Mouse (Mus musculus) megakaryocyte, embryonic 14.5 days (primary cell): ENCODE results near the gene Ccdc175. TPM values are rescaled to one million over a fixed set of nuclear protein-coding genes. Genes with fewer than 3 reads are reported as not detected.

ENCODE experiments used
- H3K27me3 ChIP-seq: replicated peaks from 2 replicates; pipeline ENCODE3; 2012; ENCODE audit warnings: inconsistent platforms
- H3K36me3 ChIP-seq: replicated peaks from 2 replicates; pipeline ENCODE3; 2012; ENCODE audit warnings: low read length, inconsistent platforms, mixed read lengths
- H3K4me1 ChIP-seq: 2 replicates; pipeline ENCODE4 v1.6.1; 2012; ENCODE audit warnings: inconsistent platforms
- H3K4me3 ChIP-seq: replicated peaks from 2 replicates; pipeline ENCODE3; 2012; ENCODE audit warnings: moderate library complexity, mild to moderate bottlenecking, inconsistent platforms
- H3K9me3 ChIP-seq: 2 replicates; pipeline ENCODE4 v1.6.1; 2012; ENCODE audit warnings: inconsistent platforms
- FLI1 ChIP-seq: IDR thresholded peaks from 2 replicates; pipeline ENCODE4 v1.6.1; 2012; ENCODE audit warnings: low read length, inconsistent platforms, mixed read lengths
- GATA1 ChIP-seq: IDR thresholded peaks from 3 replicates; pipeline ENCODE4 v1.6.1; 2012; ENCODE audit warnings: mixed read lengths, low read length, inconsistent platforms, borderline replicate concordance
- polyA plus RNA-seq: library from polyadenylated mRNA; stranded (reverse); fragments of >175 nt; gene quantifications from 2 replicates; pipeline ENCODE4 v1.2.3, GENCODE M21; 2012; ENCODE audit warnings: low replicate concordance; ENCODE audit not compliant: insufficient read depth

Gene Ccdc175
- polyA plus RNA-seq, 1 experiment: not detected

DNA sequence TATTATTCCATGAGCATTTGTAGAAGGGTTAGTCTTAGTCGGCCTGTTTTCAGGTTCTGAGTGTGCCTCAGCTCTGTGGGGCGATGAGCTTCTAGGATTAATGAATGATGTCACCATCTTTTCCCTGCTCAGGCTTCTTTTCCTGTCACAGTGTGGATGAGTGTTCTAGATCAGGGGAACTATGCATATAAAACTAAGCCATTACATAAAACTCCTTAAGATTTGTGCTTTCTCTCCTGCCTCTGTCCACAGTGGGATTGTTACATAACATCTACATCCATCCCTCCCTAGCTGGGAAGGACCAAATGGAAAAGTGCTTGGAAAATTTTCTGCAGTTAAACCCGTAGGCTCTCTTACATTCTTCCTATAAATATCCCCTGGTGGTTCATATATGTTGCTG is 16.0 kb upstream of the Ccdc175 start:
- no peak overlapping the region for H3K4me3 ChIP-seq
- peaks cover 18% of the 10 kb centered on the region for H3K9me3 ChIP-seq
- H3K4me1 ChIP-seq: peaks cover 9% of the 10 kb centered on the region; the same call in 1 of the 2 replicates
- no peaks in the 10 kb centered on the region for H3K36me3 ChIP-seq
- TF ChIP-seq FLI1 (no peak), GATA1 (no peak)
- no peaks in the 10 kb centered on the region for H3K27me3 ChIP-seq

DNA sequence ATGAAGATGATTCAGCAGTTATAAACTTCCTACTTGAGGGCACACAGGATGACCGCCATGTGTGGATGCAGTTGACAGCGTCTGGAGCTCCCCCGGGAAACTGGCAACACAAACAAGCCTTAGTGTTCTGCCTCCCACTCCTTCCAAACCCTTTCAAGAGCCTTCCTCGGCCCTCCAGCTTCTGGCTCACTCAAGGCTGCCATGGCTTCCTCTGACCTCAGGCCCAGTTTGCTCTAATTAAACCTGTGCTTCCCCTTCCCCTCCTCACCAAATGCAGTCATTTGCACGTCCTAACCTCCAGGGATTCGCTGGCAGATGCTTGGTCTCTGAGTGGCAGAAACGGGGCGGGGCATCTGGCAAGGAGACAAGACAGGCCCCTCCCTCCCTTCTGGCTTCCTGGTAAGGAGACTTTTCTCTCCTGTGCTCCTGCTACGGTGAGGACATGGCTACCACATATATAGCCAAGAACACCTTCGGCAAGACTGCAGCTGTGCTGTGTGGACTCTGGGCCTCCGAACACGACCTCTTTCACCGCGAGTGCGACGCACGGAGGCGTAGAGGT is 13.2 kb upstream of the Ccdc175 start:
- no peaks in the 10 kb centered on the region for H3K27me3 ChIP-seq
- no peaks in the 10 kb centered on the region for H3K36me3 ChIP-seq
- H3K4me1 ChIP-seq: peaks cover 9% of the 10 kb centered on the region; the same call in 1 of the 2 replicates
- H3K4me3 ChIP-seq: no peak overlapping the region
- TF ChIP-seq GATA1 (no peak), FLI1 (no peak)
- peaks cover 18% of the 10 kb centered on the region for H3K9me3 ChIP-seq

GRCm38 (mm10) chr12:72197434-72197833 is 12.6 kb upstream of the Ccdc175 start:
- H3K4me1 ChIP-seq: peaks cover 9% of the 10 kb centered on the region; the same call in 1 of the 2 replicates

DNA sequence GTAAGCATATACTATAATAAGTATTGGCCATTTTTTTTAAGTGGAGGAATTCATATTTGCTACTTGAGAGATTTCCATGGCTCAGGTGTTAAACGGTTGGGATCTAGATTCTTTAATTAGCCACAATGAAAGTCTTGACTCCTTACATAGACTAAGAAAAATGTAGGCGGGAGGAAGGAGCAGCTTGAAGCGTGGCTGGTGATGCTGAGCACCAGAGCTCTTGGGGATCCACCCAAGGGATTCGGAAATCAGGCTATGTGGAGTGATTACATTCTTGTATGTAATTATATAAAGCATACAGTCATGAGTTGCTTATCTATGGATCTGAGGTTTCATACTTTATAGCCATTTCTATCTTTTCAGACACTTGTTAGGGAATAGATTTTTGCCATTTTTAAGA is 5.3 kb downstream of the Ccdc175 start:
- Histone ChIP-seq H3K36me3 (no peaks in the 10 kb centered on the region), H3K4me1 (no peaks in the 10 kb centered on the region), H3K27me3 (no peaks in the 10 kb centered on the region), H3K9me3 (peaks cover 13% of the 10 kb centered on the region), H3K4me3 (no peak overlapping the region)
- TF ChIP-seq GATA1: no peak
- TF ChIP-seq FLI1: no peak

More at GRCm38 (mm10) chr12:72197434-72197833, 12.6 kb upstream of the Ccdc175 start:
- H3K27me3 ChIP-seq: no peaks in the 10 kb centered on the region
- H3K4me3 ChIP-seq: no peak overlapping the region
- TF ChIP-seq FLI1: no peak
- H3K36me3 ChIP-seq: no peaks in the 10 kb centered on the region
- peaks cover 15% of the 10 kb centered on the region for H3K9me3 ChIP-seq

DNA sequence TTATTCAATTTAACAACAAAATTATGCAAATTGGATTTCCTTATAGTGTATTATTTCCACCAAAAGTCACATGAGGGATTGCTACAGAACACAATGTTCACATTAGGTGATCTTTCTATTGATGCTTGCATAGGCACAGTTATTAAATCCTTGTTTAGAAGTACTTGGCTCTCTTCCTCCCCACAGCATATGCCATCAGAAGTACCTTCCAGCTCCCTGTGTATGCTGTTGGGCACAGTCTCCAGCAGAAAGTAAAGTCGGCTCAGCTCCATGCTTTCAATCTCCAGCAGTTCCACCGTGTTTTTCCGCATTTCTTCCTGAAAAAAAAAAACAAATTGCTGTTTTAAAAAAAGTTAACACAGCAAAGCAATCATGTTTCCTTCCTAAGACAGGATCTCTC is 6.5 kb downstream of the Ccdc175 start:
- Histone ChIP-seq H3K36me3 (no peaks in the 10 kb centered on the region), H3K9me3 (peaks cover 11% of the 10 kb centered on the region), H3K27me3 (no peaks in the 10 kb centered on the region), H3K4me1 (no peaks in the 10 kb centered on the region), H3K4me3 (no peak overlapping the region)
- TF ChIP-seq GATA1 (no peak), FLI1 (no peak)

- Histone ChIP-seq H3K9me3 (peaks cover 5% of the 10 kb centered on the region), H3K36me3 (no peaks in the 10 kb centered on the region), H3K4me3 (no peak overlapping the region), H3K4me1 (no peaks in the 10 kb centered on the region), H3K27me3 (no peaks in the 10 kb centered on the region)
- no peak for TF ChIP-seq FLI1
- no peak for TF ChIP-seq GATA1
Measured at GRCm38 (mm10) chr12:72158421-72158820, 26.4 kb downstream of the Ccdc175 start.

GRCm38 (mm10) chr12:72150786-72151185 is 34.0 kb downstream of the Ccdc175 start:
- Histone ChIP-seq H3K36me3 (no peaks in the 10 kb centered on the region), H3K4me3 (no peak overlapping the region), H3K27me3 (no peaks in the 10 kb centered on the region), H3K4me1 (no peaks in the 10 kb centered on the region), H3K9me3 (no peaks in the 10 kb centered on the region)
- TF ChIP-seq GATA1: no peak
- TF ChIP-seq FLI1: no peak

GRCm38 (mm10) chr12:72129203-72129602 is 55.6 kb downstream of the Ccdc175 start:
- no peak for TF ChIP-seq GATA1
- no peaks in the 10 kb centered on the region for H3K27me3 ChIP-seq
- peaks cover 10% of the 10 kb centered on the region for H3K9me3 ChIP-seq
- H3K4me1 ChIP-seq: no peaks in the 10 kb centered on the region
- H3K36me3 ChIP-seq: no peaks in the 10 kb centered on the region
- no peak overlapping the region for H3K4me3 ChIP-seq

DNA sequence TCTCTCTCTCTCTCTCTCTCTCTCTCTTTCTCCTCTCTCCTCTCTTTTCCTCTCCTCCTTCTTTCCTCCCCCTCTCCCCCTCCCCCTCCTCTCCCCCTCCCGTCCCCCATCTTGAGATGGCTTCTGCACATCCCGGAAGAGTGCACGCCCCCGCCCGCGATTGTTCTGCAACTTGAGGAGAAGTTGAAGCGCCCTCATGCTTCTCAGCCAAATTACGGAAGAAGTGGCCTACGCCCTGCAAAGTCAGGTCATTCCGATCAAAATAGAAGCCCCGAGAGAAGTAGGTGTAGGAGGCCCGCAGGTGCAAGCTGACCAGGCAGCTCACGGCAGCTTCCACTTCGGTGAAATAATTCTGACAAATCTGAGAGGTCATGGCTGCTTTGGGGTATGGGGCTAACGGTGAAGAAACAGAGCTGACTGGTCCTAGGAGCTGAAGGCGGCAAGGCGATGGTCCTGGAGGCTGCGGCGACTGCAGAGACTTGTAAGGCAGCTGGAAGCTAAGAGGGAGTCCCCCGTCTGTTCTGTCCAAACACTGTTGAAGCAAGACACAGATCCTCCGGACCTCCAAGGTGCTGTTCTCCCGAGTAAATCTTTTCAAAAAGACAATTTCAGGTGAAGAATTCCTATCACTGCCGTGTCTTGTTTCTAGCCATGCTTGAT is 69.0 kb downstream of the Ccdc175 start:
- no peak for TF ChIP-seq GATA1
- TF ChIP-seq FLI1: no peak
- peaks cover 4% of the 10 kb centered on the region; the same call in 1 of the 2 replicates for H3K4me1 ChIP-seq
- no peaks in the 10 kb centered on the region for H3K36me3 ChIP-seq
- H3K4me3 ChIP-seq: no peak overlapping the region
- peaks cover 4% of the 10 kb centered on the region; the same call in 1 of the 2 replicates for H3K9me3 ChIP-seq
- H3K27me3 ChIP-seq: peaks cover 11% of the 10 kb centered on the region

DNA sequence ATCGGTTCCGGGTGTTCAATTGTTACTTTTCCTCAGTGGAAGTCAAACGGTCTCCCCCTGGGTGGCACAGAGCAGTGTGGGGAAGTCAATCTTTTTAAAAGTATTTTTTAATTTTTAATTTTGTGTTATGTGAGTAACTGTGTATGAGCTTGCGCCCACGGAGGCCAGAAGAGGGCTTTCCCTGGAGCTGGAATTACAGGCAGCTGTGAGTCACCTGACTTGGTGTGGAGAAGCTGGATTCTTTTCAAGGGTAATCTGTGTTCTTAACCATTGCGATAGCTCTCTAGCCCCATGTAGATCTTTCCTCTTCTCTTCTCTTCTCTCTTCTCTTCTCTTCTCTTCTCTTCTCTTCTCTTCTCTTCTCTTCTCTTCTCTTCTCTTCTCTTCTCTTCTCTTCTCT is 69.7 kb downstream of the Ccdc175 start:
- TF ChIP-seq FLI1: no peak
- TF ChIP-seq GATA1: no peak
- H3K4me3 ChIP-seq: no peak overlapping the region
- H3K27me3 ChIP-seq: peaks cover 11% of the 10 kb centered on the region
- H3K4me1 ChIP-seq: peaks cover 4% of the 10 kb centered on the region; the same call in 1 of the 2 replicates
- no peaks in the 10 kb centered on the region for H3K9me3 ChIP-seq
- H3K36me3 ChIP-seq: no peaks in the 10 kb centered on the region
